In genomic region chr10:8768654-8769053, GRCm38 (mm10) we compare ENCODE assay signal across 17 mouse cellular contexts.
DNase-seq lines count a peak whose midpoint lies in the region; ATAC-seq lines count a peak whose summit lies in the region.
"Had no signal": no experiment of that assay in that cellular context is flagged by ENCODE, and none has a peak within 500 bp of the region (broad histone marks: within the 10 kb centered on the region; RNA-seq: fewer than 3 reads in every experiment).

No protein-coding gene starts in this region.

- peak; percentile 61 for DNase-seq in gastrocnemius, postnatal 25 days
- DNase-seq in gastrocnemius, postnatal 10 days, result no peak
- peak; percentile 77 for DNase-seq in 3T3-L1 (ENCODE audit: low read depth, low spot score)
- DNase-seq in adrenal gland, postnatal 14 days, result peak; percentile 64
- peak; percentile 74 to 76 for DNase-seq in heart, adult 9 months (ENCODE audit: low spot score in 2 of 2)
- no peak for DNase-seq in kidney, postnatal 25 days
- no peak for DNase-seq in neural tube, embryonic 10.5 days (ENCODE audit: extremely low spot score, low spot score)
- DNase-seq: cerebellum, adult 11-12 months; cerebellum, postnatal 36 days; lung, postnatal 14 days; retina, postnatal 1 day had no signal

- no peak for ATAC-seq in hindbrain, embryonic 12.5 days (ENCODE audit: low FRiP score)
- ATAC-seq: forebrain, embryonic 13.5 days had no signal

- H3K36me3 ChIP-seq in hindbrain, embryonic 12.5 days, result peaks cover 3% of the 10 kb centered on the region; the same call in 1 of the 2 replicates
- H3K36me3 ChIP-seq: embryonic facial prominence, embryonic 12.5 days; liver, embryonic 15.5 days had no signal

- H3K27me3 ChIP-seq in hindbrain, embryonic 12.5 days, result no peaks in the 10 kb centered on the region
- H3K27me3 ChIP-seq: embryonic facial prominence, embryonic 12.5 days; forebrain, embryonic 13.5 days; limb, embryonic 13.5 days; liver, embryonic 15.5 days had no signal

- H3K9ac ChIP-seq in hindbrain, embryonic 12.5 days, result no peak overlapping the region
- H3K9ac ChIP-seq: embryonic facial prominence, embryonic 12.5 days; forebrain, embryonic 13.5 days; limb, embryonic 13.5 days; liver, embryonic 15.5 days had no signal

- 0 out of 2 replicates have a peak, but pooled peaks cover 4% of the 10 kb centered on the region for H3K4me1 ChIP-seq in hindbrain, embryonic 12.5 days
- H3K4me1 ChIP-seq: embryonic facial prominence, embryonic 12.5 days; forebrain, embryonic 13.5 days had no signal

- no peak overlapping the region for H3K4me2 ChIP-seq in hindbrain, embryonic 12.5 days (replicated peaks)
- H3K4me2 ChIP-seq: embryonic facial prominence, embryonic 12.5 days; forebrain, embryonic 13.5 days; limb, embryonic 13.5 days; liver, embryonic 15.5 days had no signal

- no peak overlapping the region for H3K4me3 ChIP-seq in hindbrain, embryonic 12.5 days
- H3K4me3 ChIP-seq: embryonic facial prominence, embryonic 12.5 days; forebrain, embryonic 13.5 days; left cerebral cortex, adult 2 months; limb, embryonic 13.5 days; liver, embryonic 15.5 days had no signal

- 82% methylated on average over 8 of the region's 8 CpGs for WGBS in hindbrain, embryonic 12.5 days

- 0 out of 2 replicates have a peak, but pooled peaks cover 4% of the 10 kb centered on the region for H3K9me3 ChIP-seq in hindbrain, embryonic 12.5 days (replicated peaks)
- H3K9me3 ChIP-seq: embryonic facial prominence, embryonic 12.5 days; forebrain, embryonic 13.5 days; liver, embryonic 15.5 days had no signal

- no peak overlapping the region for H3K27ac ChIP-seq in hindbrain, embryonic 12.5 days
- H3K27ac ChIP-seq: embryonic facial prominence, embryonic 12.5 days; forebrain, embryonic 13.5 days; left cerebral cortex, adult 2 months; limb, embryonic 13.5 days; liver, embryonic 15.5 days had no signal

Comparison
In these comparisons a context has a peak if more than half of its experiments do, and no peak if none do; other contexts are left out.
1. DNase-seq: peak in gastrocnemius, postnatal 25 days (single experiment), 3T3-L1 (single experiment), adrenal gland, postnatal 14 days (single experiment) and heart, adult 9 months (2 of 2); none in gastrocnemius, postnatal 10 days (single experiment), kidney, postnatal 25 days (0 of 2) and neural tube, embryonic 10.5 days (single experiment).